Mouse (Mus musculus) granulocyte monocyte progenitor cell, adult 5-6 weeks (primary cell): ENCODE results near the gene Slc4a4. TPM values are rescaled to one million over a fixed set of nuclear protein-coding genes. Genes with fewer than 3 reads are reported as not detected.

Experiments used
- ATAC-seq: replicated peaks from 2 replicates; pipeline ENCODE4 v1.8.0; 2016; ENCODE audit warnings: mild to moderate bottlenecking, moderate TSS enrichment, inconsistent platforms; ENCODE audit not compliant: poor library complexity, severe bottlenecking
- total RNA-seq, 2 experiments: library from RNA; stranded (forward) in 1 of 2; stranded (reverse) in 1 of 2; fragments of 200-712, 200-1000 nt in 1 of 2; fragments of >200 nt in 1 of 2; fragmentation: Nextera tagmentation in 1 of 2; gene quantifications; 2 replicates each; pipeline ENCODE4 v1.2.3; 2014 to 2017

Slc4a4 gene
- total RNA-seq, 2 experiments from 2014 or later, result not detected

- ATAC-seq, result no peak
Measured at GRCm38 (mm10) chr5:88915082-88915481, 28.5 kb downstream of the Slc4a4 start.

GRCm38 (mm10) chr5:88916501-88916971 is 29.9 kb downstream of the Slc4a4 start:
- ATAC-seq, result no peak

GRCm38 (mm10) chr5:88917221-88917620 is 30.6 kb downstream of the Slc4a4 start:
- ATAC-seq, result no peak

GRCm38 (mm10) chr5:88917630-88918029 is 31.0 kb downstream of the Slc4a4 start:
- no peak for ATAC-seq

GRCm38 (mm10) chr5:88918538-88918937 is 31.9 kb downstream of the Slc4a4 start:
- no peak for ATAC-seq

GRCm38 (mm10) chr5:88925576-88925975 is 39.0 kb downstream of the Slc4a4 start:
- ATAC-seq, result no peak

- peak; percentile 82 for ATAC-seq
Measured at GRCm38 (mm10) chr5:88928201-88928916, 41.7 kb downstream of the Slc4a4 start.

GRCm38 (mm10) chr5:88929392-88930094 is 42.9 kb downstream of the Slc4a4 start:
- ATAC-seq, result no peak

- no peak for ATAC-seq
Measured at GRCm38 (mm10) chr5:88930129-88930528, 43.5 kb downstream of the Slc4a4 start.

- no peak for ATAC-seq
Measured at GRCm38 (mm10) chr5:88930611-88931010, 44.0 kb downstream of the Slc4a4 start.

GRCm38 (mm10) chr5:88931176-88931575 is 44.6 kb downstream of the Slc4a4 start:
- no peak for ATAC-seq

- ATAC-seq, result no peak
Measured at GRCm38 (mm10) chr5:88933454-88933853, 46.8 kb downstream of the Slc4a4 start.

GRCm38 (mm10) chr5:88933946-88934345 is 47.3 kb downstream of the Slc4a4 start:
- ATAC-seq, result no peak

GRCm38 (mm10) chr5:88938208-88938607 is 51.6 kb downstream of the Slc4a4 start:
- no peak for ATAC-seq

- ATAC-seq, result no peak
Measured at GRCm38 (mm10) chr5:88939151-88939550, 52.5 kb downstream of the Slc4a4 start.

GRCm38 (mm10) chr5:88939782-88940181 is 53.2 kb downstream of the Slc4a4 start:
- ATAC-seq, result no peak

GRCm38 (mm10) chr5:88941905-88942304 is 55.3 kb downstream of the Slc4a4 start:
- no peak for ATAC-seq

- no peak for ATAC-seq
Measured at GRCm38 (mm10) chr5:88945661-88946339, 59.2 kb downstream of the Slc4a4 start.

- no peak for ATAC-seq
Measured at GRCm38 (mm10) chr5:88950337-88950736, 63.7 kb downstream of the Slc4a4 start.

GRCm38 (mm10) chr5:88952757-88953577 is 66.3 kb downstream of the Slc4a4 start:
- ATAC-seq, result peak; percentile 82
